Mouse (Mus musculus): Measurements from ENCODE around the gene Pou2f2. TPM values are rescaled to one million over a fixed set of nuclear protein-coding genes. Genes with fewer than 3 reads are reported as not detected.
A peak's percentile ranks its signal among the peaks of the same experiment; 100 is the strongest.

Gene Pou2f2
- polyA plus RNA-seq, 1 experiment from 2014 or later, result 1.4 TPM

DNA sequence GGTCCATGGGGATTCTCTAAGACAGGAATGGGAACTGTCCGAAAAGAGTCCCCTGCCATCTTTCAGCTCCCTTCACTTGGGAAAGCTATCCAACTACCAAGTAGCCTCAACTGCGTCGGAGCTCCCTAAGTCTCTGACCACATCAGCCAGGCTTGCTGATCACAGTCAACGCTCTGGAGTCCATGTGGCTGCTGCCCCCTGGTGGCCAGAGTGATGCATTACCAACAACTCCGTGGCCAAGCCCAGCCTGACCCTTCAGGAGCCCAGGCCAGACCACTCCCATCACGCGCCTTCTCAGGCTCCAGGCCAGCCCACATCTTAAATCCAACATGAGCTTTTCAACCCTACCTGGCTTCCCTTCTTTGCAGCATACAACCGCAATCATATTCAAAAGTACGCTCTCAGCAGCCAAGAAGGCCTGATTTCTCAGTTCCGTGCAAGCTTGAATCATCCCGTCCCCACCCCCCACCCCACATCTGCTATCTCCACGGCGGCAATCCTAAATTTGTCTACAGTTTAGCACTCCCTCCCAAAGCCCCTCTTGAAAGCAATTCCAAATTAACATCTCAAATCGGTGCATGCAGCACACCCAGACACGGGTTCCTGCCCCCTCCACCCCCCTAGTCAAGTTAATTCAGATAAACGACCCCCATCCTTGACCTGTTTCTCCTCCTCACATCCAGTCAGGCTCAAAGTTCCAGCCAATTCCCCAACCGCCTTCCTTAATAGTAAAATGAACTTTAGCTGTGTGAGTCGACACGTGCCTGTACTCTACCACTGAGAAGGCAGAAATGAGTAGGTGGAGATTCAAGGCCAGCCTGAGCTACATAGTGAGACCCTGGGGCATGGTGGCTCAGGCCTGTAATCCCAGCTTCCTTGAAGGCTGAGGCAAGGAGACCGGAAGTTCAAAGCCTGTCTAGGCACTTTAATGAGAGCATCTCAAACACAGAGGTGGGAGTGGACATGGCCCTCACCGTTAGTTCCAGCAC lies 8.4 kb upstream of the Pou2f2 start:
- peak; percentile 74; the same call in 1 of the 2 replicates for ATAC-seq (ENCODE audit: insufficient number of reproducible peaks, low FRiP score, low TSS enrichment, low read depth)
- Histone ChIP-seq H3K9me3 (no peaks in the 10 kb centered on the region), H3K9ac (no peak overlapping the region), H3K4me3 (no peak overlapping the region), H3K27ac (no peak overlapping the region), H3K27me3 (peaks cover 18% of the 10 kb centered on the region), H3K4me2 (no peak overlapping the region), H3K36me3 (no peaks in the 10 kb centered on the region), H3K4me1 (0 out of 2 replicates have a peak, but pooled peaks cover 2% of the 10 kb centered on the region)
- WGBS, result 18% methylated on average over 21 of the region's 21 CpGs

DNA sequence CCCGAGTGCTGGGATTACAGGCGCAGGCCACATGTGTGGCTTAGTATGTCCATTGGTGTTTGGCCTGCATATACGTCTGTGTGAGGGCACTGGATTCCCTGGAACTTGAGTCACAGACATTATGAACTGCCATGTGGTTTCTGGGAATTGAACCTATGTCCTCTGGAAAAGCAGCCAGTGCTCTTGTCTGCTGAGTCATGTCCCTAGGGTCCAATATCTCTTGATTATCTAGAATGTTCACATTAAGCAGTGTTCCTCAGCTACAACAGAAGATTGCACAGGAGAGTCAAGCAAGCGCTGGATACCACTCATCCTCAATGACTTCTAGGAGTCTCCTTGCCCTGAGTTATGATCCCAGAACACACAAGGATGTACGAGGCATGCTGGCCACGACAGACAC lies 4.6 kb upstream of the Pou2f2 start:
- no peak for ATAC-seq (ENCODE audit: insufficient number of reproducible peaks, low FRiP score, low TSS enrichment, low read depth)
- Histone ChIP-seq H3K9ac (no peak overlapping the region), H3K4me2 (no peak overlapping the region), H3K36me3 (no peaks in the 10 kb centered on the region), H3K9me3 (no peaks in the 10 kb centered on the region), H3K27ac (no peak overlapping the region), H3K4me1 (peaks cover 20% of the 10 kb centered on the region), H3K4me3 (no peak overlapping the region), H3K27me3 (peaks cover 56% of the 10 kb centered on the region)
- 65% methylated on average over 6 of the region's 6 CpGs for WGBS

DNA sequence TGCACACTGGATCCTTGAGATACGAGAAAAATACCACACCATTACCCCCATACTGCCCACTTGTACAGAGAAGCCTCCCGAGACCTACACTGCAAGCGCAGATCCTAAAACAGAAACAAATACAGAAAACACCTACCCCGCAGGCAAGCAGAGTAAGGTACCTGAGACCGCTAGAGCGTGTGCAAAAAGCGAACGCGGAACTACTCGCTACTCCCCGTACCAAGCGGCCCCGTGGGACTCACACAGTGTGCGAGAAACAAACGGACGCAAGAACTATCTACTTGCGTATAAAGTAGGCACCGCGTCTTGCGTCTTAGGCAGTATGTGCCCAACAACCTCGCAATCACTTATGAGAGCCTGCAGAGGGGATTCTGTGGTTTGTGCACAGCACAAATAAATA lies 2.3 kb upstream of the Pou2f2 start:
- Histone ChIP-seq H3K36me3 (no peaks in the 10 kb centered on the region), H3K4me3 (no peak overlapping the region), H3K27me3 (peaks cover 78% of the 10 kb centered on the region), H3K9me3 (no peaks in the 10 kb centered on the region), H3K9ac (no peak overlapping the region), H3K4me2 (0 out of 2 replicates have a peak overlapping the region, but pooled peaks have one; percentile 17), H3K4me1 (peaks cover 29% of the 10 kb centered on the region), H3K27ac (no peak overlapping the region)
- no peak for ATAC-seq (ENCODE audit: insufficient number of reproducible peaks, low FRiP score, low TSS enrichment, low read depth)
- WGBS, result 5% methylated on average over 21 of the region's 21 CpGs

GRCm38 (mm10) chr7:25181331-25181790 lies 1.8 kb upstream of the Pou2f2 start:
- no peak for ATAC-seq (ENCODE audit: insufficient number of reproducible peaks, low FRiP score, low TSS enrichment, low read depth)
- Histone ChIP-seq H3K9ac (no peak overlapping the region), H3K4me2 (0 out of 2 replicates have a peak overlapping the region, but pooled peaks have one; percentile 17), H3K4me1 (peaks cover 29% of the 10 kb centered on the region), H3K27ac (no peak overlapping the region), H3K36me3 (no peaks in the 10 kb centered on the region), H3K27me3 (peaks cover 82% of the 10 kb centered on the region), H3K9me3 (no peaks in the 10 kb centered on the region), H3K4me3 (no peak overlapping the region)
- WGBS, result 3% methylated on average over 14 of the region's 15 CpGs

- Histone ChIP-seq H3K27me3 (peaks cover 89% of the 10 kb centered on the region), H3K4me2 (no peak overlapping the region)
Measured at GRCm38 (mm10) chr7:25180512-25180911, 986 bp upstream of the Pou2f2 start.

GRCm38 (mm10) chr7:25178787-25179605 lies 530 bp downstream of the Pou2f2 start:
- Histone ChIP-seq H3K9me3 (no peaks in the 10 kb centered on the region), H3K9ac (peak overlapping the region; percentile 42), H3K36me3 (no peaks in the 10 kb centered on the region), H3K27ac (no peak overlapping the region), H3K4me3 (peak overlapping the region; percentile 52), H3K4me2 (peak overlapping the region; percentile 93), H3K4me1 (peaks cover 29% of the 10 kb centered on the region), H3K27me3 (peaks cover 84% of the 10 kb centered on the region)
- ATAC-seq (ENCODE audit: insufficient number of reproducible peaks, low FRiP score, low TSS enrichment, low read depth), result no peak; the same call in 1 of the 2 replicates
- under 1% methylated on average over 56 of the region's 56 CpGs for WGBS

More at GRCm38 (mm10) chr7:25180512-25180911, 986 bp upstream of the Pou2f2 start:
- 5% methylated on average over 6 of the region's 6 CpGs for WGBS
- 0 out of 2 replicates have a peak overlapping the region, but pooled peaks have one; percentile 52 for H3K4me3 ChIP-seq
- ATAC-seq (ENCODE audit: insufficient number of reproducible peaks, low FRiP score, low TSS enrichment, low read depth), result no peak
- no peaks in the 10 kb centered on the region for H3K36me3 ChIP-seq
- H3K9ac ChIP-seq, result no peak overlapping the region
- H3K9me3 ChIP-seq, result no peaks in the 10 kb centered on the region
- no peak overlapping the region for H3K27ac ChIP-seq
- H3K4me1 ChIP-seq, result peaks cover 29% of the 10 kb centered on the region

GRCm38 (mm10) chr7:25178317-25178716 lies 1.2 kb downstream of the Pou2f2 start:
- peak overlapping the region; percentile 93 for H3K4me2 ChIP-seq
- peak overlapping the region; percentile 52 for H3K4me3 ChIP-seq
- H3K36me3 ChIP-seq, result no peaks in the 10 kb centered on the region
- no peak overlapping the region; the same call in 1 of the 2 replicates for H3K9ac ChIP-seq
- no peak overlapping the region for H3K27ac ChIP-seq
- H3K4me1 ChIP-seq, result peaks cover 29% of the 10 kb centered on the region
- ATAC-seq (ENCODE audit: insufficient number of reproducible peaks, low FRiP score, low TSS enrichment, low read depth), result no peak
- peaks cover 77% of the 10 kb centered on the region for H3K27me3 ChIP-seq
- 2% methylated on average over 16 of the region's 17 CpGs for WGBS
- H3K9me3 ChIP-seq, result no peaks in the 10 kb centered on the region

- 61% methylated on average over 11 of the region's 11 CpGs for WGBS
- H3K27me3 ChIP-seq, result peaks cover 39% of the 10 kb centered on the region
- no peak overlapping the region for H3K9ac ChIP-seq
Measured at GRCm38 (mm10) chr7:25174343-25174742, 5.2 kb downstream of the Pou2f2 start.

GRCm38 (mm10) chr7:25172669-25173068 lies 6.9 kb downstream of the Pou2f2 start:
- Histone ChIP-seq H3K36me3 (no peaks in the 10 kb centered on the region), H3K9ac (no peak overlapping the region), H3K4me1 (no peaks in the 10 kb centered on the region), H3K9me3 (no peaks in the 10 kb centered on the region), H3K4me2 (no peak overlapping the region), H3K27me3 (peaks cover 23% of the 10 kb centered on the region), H3K27ac (no peak overlapping the region), H3K4me3 (no peak overlapping the region)
- no peak for ATAC-seq (ENCODE audit: insufficient number of reproducible peaks, low FRiP score, low TSS enrichment, low read depth)
- 36% methylated on average over 5 of the region's 5 CpGs for WGBS

More at GRCm38 (mm10) chr7:25174343-25174742, 5.2 kb downstream of the Pou2f2 start:
- Histone ChIP-seq H3K4me2 (no peak overlapping the region), H3K27ac (no peak overlapping the region), H3K4me1 (peaks cover 13% of the 10 kb centered on the region), H3K36me3 (no peaks in the 10 kb centered on the region), H3K4me3 (no peak overlapping the region), H3K9me3 (no peaks in the 10 kb centered on the region)
- no peak for ATAC-seq (ENCODE audit: insufficient number of reproducible peaks, low FRiP score, low TSS enrichment, low read depth)

DNA sequence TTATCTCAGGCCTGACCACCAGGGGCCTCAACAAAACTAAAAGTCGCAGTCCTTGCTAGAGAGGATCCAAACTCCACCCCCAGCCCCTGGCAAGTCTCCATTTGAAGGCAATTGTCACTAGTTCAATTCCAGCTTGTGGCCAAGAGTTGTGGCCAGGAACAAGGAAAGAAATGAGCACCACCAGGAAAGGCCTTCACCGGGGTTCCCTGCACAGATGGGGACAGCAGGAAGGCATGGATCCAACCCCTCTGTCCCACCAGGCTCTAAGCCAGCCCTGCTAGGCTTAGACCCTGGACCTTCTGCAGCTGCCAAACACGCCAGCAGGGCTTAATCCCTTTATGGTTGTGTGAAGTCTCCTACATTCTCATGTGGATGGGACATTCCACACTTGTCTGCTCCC lies 8.9 kb downstream of the Pou2f2 start:
- ATAC-seq (ENCODE audit: insufficient number of reproducible peaks, low FRiP score, low TSS enrichment, low read depth), result no peak
- Histone ChIP-seq H3K36me3 (no peaks in the 10 kb centered on the region), H3K4me1 (no peaks in the 10 kb centered on the region), H3K9me3 (no peaks in the 10 kb centered on the region), H3K27me3 (peaks cover 4% of the 10 kb centered on the region), H3K27ac (no peak overlapping the region), H3K9ac (no peak overlapping the region), H3K4me3 (no peak overlapping the region), H3K4me2 (no peak overlapping the region)
- 21% methylated on average over 3 of the region's 3 CpGs for WGBS

DNA sequence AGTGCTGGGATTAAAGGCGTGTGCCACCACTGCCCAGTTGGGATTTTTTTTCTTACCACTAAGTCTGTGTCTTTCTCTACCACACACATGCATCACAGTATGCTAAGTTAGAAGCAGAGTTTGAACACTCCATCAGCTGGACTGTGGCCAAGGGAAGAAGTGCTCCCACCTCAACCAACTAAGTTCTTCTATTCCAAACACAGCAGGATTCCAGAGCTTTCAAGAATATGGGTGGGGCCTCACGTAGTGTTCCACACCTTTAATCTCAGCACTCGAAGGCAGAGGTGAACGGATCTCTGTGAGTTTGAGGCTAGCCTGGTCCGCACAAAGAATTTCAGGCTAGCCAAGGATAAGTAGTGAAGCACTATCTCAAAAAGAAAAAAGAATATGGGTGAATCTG lies 13.4 kb downstream of the Pou2f2 start:
- H3K27ac ChIP-seq, result no peak overlapping the region
- H3K4me1 ChIP-seq, result no peaks in the 10 kb centered on the region
- H3K4me2 ChIP-seq, result no peak overlapping the region
- H3K4me3 ChIP-seq, result no peak overlapping the region
- no peaks in the 10 kb centered on the region for H3K9me3 ChIP-seq
- 80% methylated on average over 5 of the region's 5 CpGs for WGBS
- H3K36me3 ChIP-seq, result no peaks in the 10 kb centered on the region
- ATAC-seq (ENCODE audit: insufficient number of reproducible peaks, low FRiP score, low TSS enrichment, low read depth), result no peak
- H3K27me3 ChIP-seq, result peaks cover 9% of the 10 kb centered on the region; the same call in 1 of the 2 replicates
- H3K9ac ChIP-seq, result no peak overlapping the region

All from limb, embryonic 15.5 days (tissue).